Comparison of ENCODE assay signal across 22 mouse cellular contexts in the genomic region with DNA sequence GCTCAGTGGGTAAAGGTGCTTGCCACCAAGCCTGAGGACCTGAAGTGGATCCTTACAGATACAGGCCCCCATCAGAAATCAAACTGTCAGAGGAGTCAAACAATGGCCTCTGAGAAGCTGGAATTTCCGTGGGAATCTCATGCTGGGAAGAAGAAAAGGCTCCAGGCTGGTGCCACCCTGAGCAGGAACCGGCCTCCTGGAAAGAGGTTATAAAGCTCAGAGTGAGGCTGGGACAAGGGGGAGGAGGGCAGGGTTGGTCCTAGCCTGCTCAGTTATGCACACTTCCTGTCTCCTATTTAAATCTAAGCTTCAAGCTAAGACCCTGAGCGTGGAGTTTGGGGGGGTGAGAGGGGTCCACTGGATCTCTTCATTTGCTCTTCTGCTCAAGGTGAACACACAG. TPM values are rescaled to one million over a fixed set of nuclear protein-coding genes. Genes with fewer than 3 reads are reported as not detected.
DNase-seq lines count a peak whose midpoint lies in the region; ATAC-seq and TF ChIP-seq lines count a peak whose summit lies in the region.
"Had no signal": no experiment of that assay in that cellular context is flagged by ENCODE, and none has a peak within 500 bp of the region (broad histone marks: within the 10 kb centered on the region; RNA-seq: fewer than 3 reads in every experiment).

No protein-coding gene starts in this region.

- ATAC-seq in heart, embryonic 11.5 days (replicated peaks; ENCODE audit: insufficient number of reproducible peaks, low FRiP score, low TSS enrichment), result no peak
- ATAC-seq in kidney, embryonic 16.5 days (ENCODE audit: low FRiP score, low TSS enrichment), result peak; percentile 78
- no peak for ATAC-seq in midbrain, embryonic 11.5 days (ENCODE audit: low FRiP score)
- ATAC-seq: activated CD4-positive, CD25-positive, alpha-beta regulatory T cell, adult 4 months; forebrain, embryonic 13.5 days; intestine, postnatal 0 days had no signal

- H3K36me3 ChIP-seq in heart, embryonic 11.5 days (ENCODE audit: control insufficient read depth, insufficient read depth, low read length), result no peaks in the 10 kb centered on the region
- H3K36me3 ChIP-seq in kidney, embryonic 16.5 days (ENCODE audit: insufficient read depth, low read length), result no peaks in the 10 kb centered on the region
- H3K36me3 ChIP-seq in midbrain, embryonic 11.5 days (ENCODE audit: control insufficient read depth, insufficient read depth, low read length), result no peaks in the 10 kb centered on the region
- no peaks in the 10 kb centered on the region for H3K36me3 ChIP-seq in midbrain, embryonic 10.5 days
- H3K36me3 ChIP-seq: embryonic facial prominence, embryonic 10.5 days; hindbrain, embryonic 13.5 days had no signal

- TF ChIP-seq CTCF in cortical plate, adult 2 months (IDR thresholded peaks at IDR 0.05; ENCODE audit: extremely low read depth, insufficient read depth, low read length), result no peak

- no peak for TF ChIP-seq POLR2A in cortical plate, adult 2 months (IDR thresholded peaks at IDR 0.05; ENCODE audit: extremely low read depth, insufficient read depth, low read length)

- H3K9me3 ChIP-seq in heart, embryonic 11.5 days (replicated peaks; ENCODE audit: control insufficient read depth, low read length), result no peaks in the 10 kb centered on the region
- H3K9me3 ChIP-seq in kidney, embryonic 16.5 days (ENCODE audit: low read length), result no peaks in the 10 kb centered on the region
- no peaks in the 10 kb centered on the region for H3K9me3 ChIP-seq in midbrain, embryonic 11.5 days (ENCODE audit: control insufficient read depth, low read length)
- H3K9me3 ChIP-seq in midbrain, embryonic 10.5 days (replicated peaks), result no peaks in the 10 kb centered on the region
- H3K9me3 ChIP-seq: embryonic facial prominence, embryonic 10.5 days; forebrain, embryonic 13.5 days; hindbrain, embryonic 13.5 days had no signal

- peak; percentile 84 for DNase-seq in heart, adult 11 months
- DNase-seq in kidney, adult 9 months, result no peak
- DNase-seq in midbrain, embryonic 11.5 days (ENCODE audit: low spot score, missing footprints), result peak; percentile 69
- no peak for DNase-seq in midbrain, embryonic 10.5 days (ENCODE audit: low spot score)
- DNase-seq in thymus, postnatal 0 days (ENCODE audit: low spot score), result no peak
- DNase-seq: adrenal gland, adult 2 months; adrenal gland, postnatal 36 days; cerebellum, adult 11 months; cerebellum, adult 9-10 months; cerebellum, postnatal 25 days; gastrocnemius, adult 2 months; gastrocnemius, postnatal 25 days; heart, postnatal 10 days; heart, postnatal 4 days had no signal

- no peak overlapping the region for H3K9ac ChIP-seq in heart, embryonic 11.5 days (ENCODE audit: low read depth, low read length)
- H3K9ac ChIP-seq in kidney, embryonic 16.5 days (replicated peaks; ENCODE audit: low read length), result no peak overlapping the region
- H3K9ac ChIP-seq in midbrain, embryonic 11.5 days (ENCODE audit: low read length), result no peak overlapping the region
- H3K9ac ChIP-seq: forebrain, embryonic 13.5 days; hindbrain, embryonic 13.5 days had no signal

- 42% methylated on average over 3 of the region's 3 CpGs for WGBS in heart, embryonic 11.5 days (ENCODE audit: insufficient replicate concordance)
- 16% methylated on average over 3 of the region's 3 CpGs for WGBS in kidney, embryonic 16.5 days
- 13% methylated on average over 3 of the region's 3 CpGs for WGBS in midbrain, embryonic 11.5 days
- 16% methylated on average over 3 of the region's 3 CpGs for WGBS in midbrain, embryonic 10.5 days

- H3K4me2 ChIP-seq in heart, embryonic 11.5 days, result no peak overlapping the region
- no peak overlapping the region for H3K4me2 ChIP-seq in kidney, embryonic 16.5 days (replicated peaks; ENCODE audit: low read depth, low read length)
- no peak overlapping the region for H3K4me2 ChIP-seq in midbrain, embryonic 11.5 days
- H3K4me2 ChIP-seq: forebrain, embryonic 13.5 days; hindbrain, embryonic 13.5 days had no signal

- no peaks in the 10 kb centered on the region for H3K27me3 ChIP-seq in heart, embryonic 11.5 days (ENCODE audit: control insufficient read depth, insufficient read depth, low read length)
- H3K27me3 ChIP-seq in kidney, embryonic 16.5 days (ENCODE audit: insufficient read depth, low read length), result no peaks in the 10 kb centered on the region
- H3K27me3 ChIP-seq in midbrain, embryonic 11.5 days (ENCODE audit: control insufficient read depth, insufficient read depth, low read length), result no peaks in the 10 kb centered on the region
- no peaks in the 10 kb centered on the region for H3K27me3 ChIP-seq in midbrain, embryonic 10.5 days (ENCODE audit: low read depth, poor library complexity, severe bottlenecking)
- H3K27me3 ChIP-seq: forebrain, embryonic 13.5 days; hindbrain, embryonic 13.5 days had no signal

- H3K4me3 ChIP-seq in heart, embryonic 11.5 days (ENCODE audit: low read depth, low read length), result no peak overlapping the region
- H3K4me3 ChIP-seq in kidney, embryonic 16.5 days (ENCODE audit: low read length), result no peak overlapping the region
- no peak overlapping the region for H3K4me3 ChIP-seq in midbrain, embryonic 11.5 days (ENCODE audit: low read depth, low read length)
- H3K4me3 ChIP-seq in midbrain, embryonic 10.5 days, result no peak overlapping the region
- no peak overlapping the region for H3K4me3 ChIP-seq in cortical plate, adult 2 months (ENCODE audit: insufficient read depth, low read length)
- H3K4me3 ChIP-seq: embryonic facial prominence, embryonic 10.5 days; forebrain, embryonic 13.5 days; gastrocnemius, adult 2 months; hindbrain, embryonic 13.5 days had no signal

- H3K4me1 ChIP-seq in heart, embryonic 11.5 days (ENCODE audit: control insufficient read depth, insufficient read depth, low read length), result no peaks in the 10 kb centered on the region
- peaks cover 37% of the 10 kb centered on the region for H3K4me1 ChIP-seq in kidney, embryonic 16.5 days (ENCODE audit: insufficient read depth, low read length)
- H3K4me1 ChIP-seq in midbrain, embryonic 11.5 days (ENCODE audit: control insufficient read depth, insufficient read depth, low read length), result peaks cover 7% of the 10 kb centered on the region; the same call in 1 of the 2 replicates
- H3K4me1 ChIP-seq in midbrain, embryonic 10.5 days, result peaks cover 25% of the 10 kb centered on the region
- H3K4me1 ChIP-seq in cortical plate, adult 2 months (ENCODE audit: control insufficient read depth, insufficient read depth, low read length), result no peaks in the 10 kb centered on the region

- H3K27ac ChIP-seq in heart, embryonic 11.5 days (ENCODE audit: low read depth, low read length), result no peak overlapping the region
- H3K27ac ChIP-seq in kidney, embryonic 16.5 days (ENCODE audit: low read length), result 0 out of 2 replicates have a peak overlapping the region, but pooled peaks have one; percentile 30
- no peak overlapping the region for H3K27ac ChIP-seq in midbrain, embryonic 11.5 days (ENCODE audit: low read depth, low read length)
- H3K27ac ChIP-seq in midbrain, embryonic 10.5 days (replicated peaks), result no peak overlapping the region
- H3K27ac ChIP-seq in cortical plate, adult 2 months (ENCODE audit: insufficient read depth, low read length), result peak overlapping the region; percentile 55; the same call in 1 of the 2 replicates
- H3K27ac ChIP-seq: embryonic facial prominence, embryonic 10.5 days; forebrain, embryonic 13.5 days; gastrocnemius, adult 2 months; hindbrain, embryonic 13.5 days had no signal

RNA-seq across cellular contexts. Expression of a gene that starts 21.6 kb away (rescaled TPM):
- 1.1 and 1.3 TPM in 2 replicates for polyA plus RNA-seq in heart, embryonic 11.5 days (2014; fragmentation: Nextera tagmentation; extraction: Ambion mirVana)
- polyA plus RNA-seq in kidney, embryonic 16.5 days (2015; fragmentation: Nextera tagmentation; extraction: Ambion mirVana), result 11.1 and 13.2 TPM in 2 replicates
- 0.70 and 1.1 TPM in 2 replicates for polyA plus RNA-seq in midbrain, embryonic 11.5 days (2014; fragmentation: Nextera tagmentation; extraction: Ambion mirVana)
- polyA plus RNA-seq in midbrain, embryonic 10.5 days (2016; fragmentation: Nextera tagmentation; extraction: Ambion mirVana), result 0.48 and 0.59 TPM in 2 replicates
- polyA plus RNA-seq in cortical plate, adult 2 months (2012; rRNA removed), result 1.3 and 1.7 TPM in 2 replicates
- polyA plus RNA-seq in thymus, postnatal 0 days (2015; fragmentation: Nextera tagmentation; extraction: Ambion mirVana), result 0.28 and 0.42 TPM in 2 replicates
- polyA plus RNA-seq: activated CD4-positive, CD25-positive, alpha-beta regulatory T cell, adult 4 months had no signal

Comparison
In these comparisons a context has a peak if more than half of its experiments do, and no peak if none do; other contexts are left out.
1. DNase-seq: peak in heart, adult 11 months (single experiment) and midbrain, embryonic 11.5 days (single experiment); none in kidney, adult 9 months (single experiment), midbrain, embryonic 10.5 days (single experiment) and thymus, postnatal 0 days (single experiment).
2. H3K27ac ChIP-seq: peak in kidney, embryonic 16.5 days (single experiment) and cortical plate, adult 2 months (single experiment); none in heart, embryonic 11.5 days (single experiment), midbrain, embryonic 11.5 days (single experiment) and midbrain, embryonic 10.5 days (single experiment).